Mouse (Mus musculus): ENCODE results near the gene Dyx1c1. TPM values are rescaled to one million over a fixed set of nuclear protein-coding genes. Genes with fewer than 3 reads are reported as not detected.
A peak's percentile ranks its signal among the peaks of the same experiment; 100 is the strongest.

Gene Dyx1c1
- polyA plus RNA-seq, 1 experiment from 2014 or later, result 0.37 TPM

GRCm38 (mm10) chr9:72954746-72955145, 3.8 kb upstream of the Dyx1c1 start:
- WGBS (ENCODE audit: missing documents), result 54% methylated on average over 2 of the region's 2 CpGs

GRCm38 (mm10) chr9:72955546-72955945, 3.0 kb upstream of the Dyx1c1 start:
- Histone ChIP-seq H3K36me3 (ENCODE audit: inconsistent target) (no peaks in the 10 kb centered on the region), H3K4me3 (ENCODE audit: inconsistent target) (no peak overlapping the region), H3K27ac (no peak overlapping the region), H3K79me2 (ENCODE audit: inconsistent target) (no peaks in the 10 kb centered on the region)
- 17% methylated on average over 1 of the region's 1 CpGs for WGBS (ENCODE audit: missing documents)

More at GRCm38 (mm10) chr9:72954746-72955145, 3.8 kb upstream of the Dyx1c1 start:
- Histone ChIP-seq H3K36me3 (ENCODE audit: inconsistent target) (no peaks in the 10 kb centered on the region), H3K27ac (no peak overlapping the region), H3K79me2 (ENCODE audit: inconsistent target) (no peaks in the 10 kb centered on the region), H3K4me3 (ENCODE audit: inconsistent target) (no peak overlapping the region)

- no peak overlapping the region for H3K4me3 ChIP-seq (ENCODE audit: inconsistent target)
Observed at GRCm38 (mm10) chr9:72961346-72961745, 2.8 kb downstream of the Dyx1c1 start.

GRCm38 (mm10) chr9:72961959-72962358, 3.4 kb downstream of the Dyx1c1 start:
- WGBS (ENCODE audit: missing documents), result 61% methylated on average over 15 of the region's 15 CpGs
- Histone ChIP-seq H3K4me3 (ENCODE audit: inconsistent target) (no peak overlapping the region), H3K79me2 (ENCODE audit: inconsistent target) (no peaks in the 10 kb centered on the region), H3K27ac (no peak overlapping the region), H3K36me3 (ENCODE audit: inconsistent target) (no peaks in the 10 kb centered on the region)

More at GRCm38 (mm10) chr9:72961346-72961745, 2.8 kb downstream of the Dyx1c1 start:
- WGBS (ENCODE audit: missing documents), result 86% methylated on average over 8 of the region's 8 CpGs
- no peak overlapping the region for H3K27ac ChIP-seq
- H3K36me3 ChIP-seq (ENCODE audit: inconsistent target), result no peaks in the 10 kb centered on the region
- H3K79me2 ChIP-seq (ENCODE audit: inconsistent target), result no peaks in the 10 kb centered on the region

GRCm38 (mm10) chr9:72968349-72969061, 9.9 kb downstream of the Dyx1c1 start:
- H3K4me3 ChIP-seq (ENCODE audit: inconsistent target), result no peak overlapping the region; the same call in 1 of the 2 replicates
- peak overlapping the region; percentile 43 for H3K27ac ChIP-seq

GRCm38 (mm10) chr9:72969874-72970273, 11.3 kb downstream of the Dyx1c1 start:
- Histone ChIP-seq H3K36me3 (ENCODE audit: inconsistent target) (no peaks in the 10 kb centered on the region), H3K79me2 (ENCODE audit: inconsistent target) (no peaks in the 10 kb centered on the region), H3K27ac (no peak overlapping the region), H3K4me3 (ENCODE audit: inconsistent target) (no peak overlapping the region)
- 54% methylated on average over 7 of the region's 7 CpGs for WGBS (ENCODE audit: missing documents)

More at GRCm38 (mm10) chr9:72968349-72969061, 9.9 kb downstream of the Dyx1c1 start:
- H3K36me3 ChIP-seq (ENCODE audit: inconsistent target), result no peaks in the 10 kb centered on the region
- H3K79me2 ChIP-seq (ENCODE audit: inconsistent target), result no peaks in the 10 kb centered on the region
- WGBS (ENCODE audit: missing documents), result 9% methylated on average over 11 of the region's 11 CpGs

GRCm38 (mm10) chr9:72972435-72972834, 13.8 kb downstream of the Dyx1c1 start:
- no peaks in the 10 kb centered on the region for H3K79me2 ChIP-seq (ENCODE audit: inconsistent target)
- H3K36me3 ChIP-seq (ENCODE audit: inconsistent target), result no peaks in the 10 kb centered on the region
- no peak overlapping the region for H3K4me3 ChIP-seq (ENCODE audit: inconsistent target)
- H3K27ac ChIP-seq, result no peak overlapping the region
- WGBS (ENCODE audit: missing documents), result 98% methylated on average over 5 of the region's 5 CpGs

- Histone ChIP-seq H3K79me2 (ENCODE audit: inconsistent target) (no peaks in the 10 kb centered on the region), H3K27ac (no peak overlapping the region), H3K4me3 (ENCODE audit: inconsistent target) (no peak overlapping the region), H3K36me3 (ENCODE audit: inconsistent target) (no peaks in the 10 kb centered on the region)
Observed at GRCm38 (mm10) chr9:72972984-72973383, 14.4 kb downstream of the Dyx1c1 start.

- H3K27ac ChIP-seq, result no peak overlapping the region
- no peak overlapping the region for H3K4me3 ChIP-seq (ENCODE audit: inconsistent target)
- WGBS (ENCODE audit: missing documents), result 41% methylated on average over 5 of the region's 5 CpGs
Observed at GRCm38 (mm10) chr9:72974734-72975133, 16.1 kb downstream of the Dyx1c1 start.

GRCm38 (mm10) chr9:72975242-72975641, 16.7 kb downstream of the Dyx1c1 start:
- 92% methylated on average over 1 of the region's 1 CpGs for WGBS (ENCODE audit: missing documents)
- Histone ChIP-seq H3K36me3 (ENCODE audit: inconsistent target) (no peaks in the 10 kb centered on the region), H3K4me3 (ENCODE audit: inconsistent target) (no peak overlapping the region), H3K27ac (no peak overlapping the region), H3K79me2 (ENCODE audit: inconsistent target) (no peaks in the 10 kb centered on the region)

More at GRCm38 (mm10) chr9:72974734-72975133, 16.1 kb downstream of the Dyx1c1 start:
- Histone ChIP-seq H3K36me3 (ENCODE audit: inconsistent target) (no peaks in the 10 kb centered on the region), H3K79me2 (ENCODE audit: inconsistent target) (no peaks in the 10 kb centered on the region)

GRCm38 (mm10) chr9:72983066-72983465, 24.5 kb downstream of the Dyx1c1 start:
- Histone ChIP-seq H3K27ac (no peak overlapping the region), H3K4me3 (ENCODE audit: inconsistent target) (no peak overlapping the region), H3K79me2 (ENCODE audit: inconsistent target) (peaks cover 21% of the 10 kb centered on the region; the same call in 1 of the 2 replicates), H3K36me3 (ENCODE audit: inconsistent target) (no peaks in the 10 kb centered on the region)
- 96% methylated on average over 2 of the region's 2 CpGs for WGBS (ENCODE audit: missing documents)

- under 1% methylated on average over 85 of the region's 88 CpGs for WGBS (ENCODE audit: missing documents)
- H3K27ac ChIP-seq, result no peak within 1 kb of the TSS
- peak within 1 kb of the TSS; percentile 73 for H3K4me3 ChIP-seq (ENCODE audit: inconsistent target)
- peaks cover 46% of the 10 kb centered on the region; the same call in 1 of the 2 replicates for H3K79me2 ChIP-seq (ENCODE audit: inconsistent target)
- H3K36me3 ChIP-seq (ENCODE audit: inconsistent target), result no peaks in the 10 kb centered on the region
Observed at GRCm38 (mm10) chr9:72985250-72986220, 26.9 kb downstream of the Dyx1c1 start, which contains the start of the genes Ccpg1os and Ccpg1. TSS of gene Ccpg1os (minus strand) at chr9:72985382. TSS of gene Ccpg1 (plus strand) at chr9:72985429.

- H3K27ac ChIP-seq, result no peak overlapping the region
- 60% methylated on average over 3 of the region's 3 CpGs for WGBS (ENCODE audit: missing documents)
- peaks cover 52% of the 10 kb centered on the region; the same call in 1 of the 2 replicates for H3K79me2 ChIP-seq (ENCODE audit: inconsistent target)
- no peak overlapping the region for H3K4me3 ChIP-seq (ENCODE audit: inconsistent target)
- H3K36me3 ChIP-seq (ENCODE audit: inconsistent target), result no peaks in the 10 kb centered on the region
Observed at GRCm38 (mm10) chr9:72987703-72988102, 29.1 kb downstream of the Dyx1c1 start.

- Histone ChIP-seq H3K79me2 (ENCODE audit: inconsistent target) (peaks cover 58% of the 10 kb centered on the region; the same call in 1 of the 2 replicates), H3K36me3 (ENCODE audit: inconsistent target) (no peaks in the 10 kb centered on the region), H3K4me3 (ENCODE audit: inconsistent target) (no peak overlapping the region), H3K27ac (no peak overlapping the region)
- 96% methylated on average over 5 of the region's 5 CpGs for WGBS (ENCODE audit: missing documents)
Observed at GRCm38 (mm10) chr9:72988706-72989105, 30.1 kb downstream of the Dyx1c1 start.

Data from macrophage (primary cell).